Mouse (Mus musculus): ENCODE measurements around the gene Rab35.

Gene Rab35

DNA sequence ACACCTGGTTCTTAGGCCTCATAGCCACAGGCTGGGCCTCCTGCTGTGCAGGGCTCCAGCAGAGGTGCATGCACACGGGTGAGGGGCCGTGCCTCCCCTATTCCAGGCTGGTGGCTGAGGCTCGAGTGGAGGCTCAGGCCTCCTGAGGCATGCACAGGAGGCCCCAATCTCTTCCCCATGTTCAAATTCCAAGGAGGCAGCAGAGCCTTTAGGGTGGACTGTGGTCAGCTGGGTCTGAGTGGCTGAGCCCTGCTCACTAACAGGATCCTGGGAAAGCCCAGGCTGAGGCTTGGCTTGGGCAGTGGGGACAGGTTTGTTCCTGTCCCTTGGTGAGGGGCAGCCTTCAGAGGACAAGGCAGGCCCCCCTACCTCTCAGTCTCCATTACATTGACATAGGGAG is 17.2 kb downstream of the Rab35 start:
- DNase-seq (ENCODE audit: low read depth, low spot score), result no peak

DNA sequence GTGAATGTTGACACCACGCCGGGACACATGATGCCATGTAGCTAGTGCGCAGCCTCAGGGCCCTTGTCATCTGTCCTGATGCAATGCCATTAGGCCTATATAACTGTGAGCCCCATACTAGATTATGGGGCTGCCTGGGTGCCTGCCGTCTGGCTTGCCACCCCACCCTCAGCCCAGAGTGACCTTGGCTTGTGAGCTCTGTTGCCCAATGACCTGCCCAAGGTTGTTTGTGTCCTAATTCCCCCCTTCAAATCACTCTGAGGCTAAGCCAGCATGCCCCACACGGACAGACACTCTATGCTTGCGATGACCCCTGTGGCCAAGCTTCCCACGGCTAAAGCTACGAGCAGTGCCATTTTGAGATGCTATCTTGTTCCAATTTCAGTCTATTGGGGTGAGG is 18.0 kb downstream of the Rab35 start:
- no peak for DNase-seq (ENCODE audit: low read depth, low spot score)

DNA sequence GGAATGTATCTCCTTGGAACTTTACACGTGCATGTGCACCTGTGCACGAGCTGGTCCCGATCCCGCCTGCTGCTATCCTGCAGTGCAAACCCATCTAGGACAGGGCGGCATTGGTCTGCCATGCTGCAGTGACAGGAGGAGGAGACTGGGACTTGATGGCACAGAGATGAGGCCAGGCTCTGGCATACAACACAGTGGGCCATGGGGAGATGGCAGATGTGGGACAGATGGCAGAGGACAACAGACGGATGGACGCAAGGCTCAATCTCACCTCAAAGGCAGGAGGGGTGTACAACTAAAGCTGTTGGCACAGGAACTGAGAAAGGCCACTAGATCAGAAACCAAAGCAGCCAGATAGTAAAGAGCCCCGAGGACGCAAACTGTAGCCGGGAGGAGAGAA is 19.2 kb downstream of the Rab35 start:
- DNase-seq (ENCODE audit: low read depth, low spot score), result no peak

- no peak for DNase-seq (ENCODE audit: low read depth, low spot score)
Measured at GRCm38 (mm10) chr5:115651821-115652220, 20.1 kb downstream of the Rab35 start.

DNA sequence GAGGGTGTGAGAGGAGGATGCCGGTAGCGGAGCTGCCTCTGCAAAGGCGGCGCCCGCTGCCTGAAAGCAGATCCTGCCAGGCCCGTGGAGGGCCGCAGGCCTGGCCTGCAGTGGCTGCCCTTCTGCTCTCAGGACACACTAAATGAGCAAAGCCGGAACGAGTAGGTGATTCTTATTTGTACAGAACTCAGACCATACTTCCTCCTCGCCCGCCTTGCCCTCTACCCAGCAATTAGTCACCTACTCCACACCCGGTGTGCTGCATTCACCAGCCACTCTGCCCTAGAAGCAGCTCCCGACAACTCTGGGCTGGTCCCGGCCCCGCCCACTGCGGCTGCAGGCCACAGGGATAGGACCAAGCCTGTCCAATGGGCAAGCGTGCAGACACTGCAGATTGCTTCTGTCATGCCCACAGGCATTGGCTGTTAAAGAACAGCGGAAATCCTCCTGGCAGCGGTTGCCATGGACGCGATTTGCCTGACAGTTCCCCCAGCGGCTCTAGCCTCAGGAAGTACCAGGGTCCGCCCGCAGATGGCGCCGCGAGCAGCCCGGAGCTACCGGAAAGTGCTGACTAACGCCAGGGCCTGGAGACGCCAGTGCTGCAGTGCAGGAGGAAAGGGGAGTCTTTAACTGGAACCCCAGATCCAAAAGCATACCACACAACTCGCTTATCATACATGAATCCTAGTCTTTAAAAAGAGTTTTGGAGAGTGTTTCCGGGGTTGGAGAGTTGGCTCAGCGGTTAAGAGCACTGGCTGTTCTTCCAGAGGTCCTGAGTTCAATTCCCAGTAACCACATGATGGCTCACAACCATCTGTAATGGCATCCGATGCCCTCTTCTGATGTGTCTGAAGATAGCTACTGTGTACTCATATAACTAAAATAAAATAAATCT is 21.2 kb downstream of the Rab35 start:
- peak; percentile 99 for DNase-seq (ENCODE audit: low read depth, low spot score)

DNA sequence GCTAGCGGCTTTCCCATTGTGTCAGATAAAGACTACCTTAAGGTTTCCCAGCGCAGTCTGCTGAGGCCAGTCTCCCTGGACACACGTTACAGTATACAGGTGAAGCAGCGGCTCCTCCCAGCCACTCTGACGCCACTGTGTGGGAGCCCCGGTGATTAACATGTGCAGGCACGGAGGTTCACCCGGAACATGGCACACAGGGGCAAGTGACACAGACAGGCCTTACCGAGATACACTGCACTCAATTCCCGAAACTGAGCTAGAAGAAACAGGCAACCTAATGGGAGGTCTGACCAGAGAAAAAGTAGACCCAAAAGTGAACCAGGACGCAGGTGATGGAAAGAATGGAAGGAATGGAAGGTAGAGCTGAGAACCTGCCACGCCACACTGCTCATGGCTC is 22.1 kb downstream of the Rab35 start:
- DNase-seq (ENCODE audit: low read depth, low spot score), result no peak

DNA sequence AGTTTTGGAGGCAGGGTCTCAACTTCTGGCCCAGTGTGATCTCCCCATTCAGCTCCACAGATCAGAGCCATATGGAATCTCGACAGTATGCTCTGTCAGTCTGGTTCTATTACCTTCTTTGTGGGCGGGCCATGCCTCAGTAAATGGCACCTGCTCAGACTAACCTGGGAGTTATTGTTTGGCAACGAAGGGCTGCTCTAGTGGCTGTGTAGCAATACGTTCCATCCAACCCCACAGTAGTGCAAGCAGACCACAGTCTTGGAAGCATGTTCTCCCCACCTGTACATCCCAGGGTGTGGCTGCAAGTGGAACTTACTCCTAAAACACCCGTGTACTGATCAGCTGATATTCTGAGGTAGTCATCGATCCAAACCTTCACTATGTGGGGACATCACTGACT is 25.0 kb downstream of the Rab35 start:
- DNase-seq (ENCODE audit: low read depth, low spot score), result no peak

DNA sequence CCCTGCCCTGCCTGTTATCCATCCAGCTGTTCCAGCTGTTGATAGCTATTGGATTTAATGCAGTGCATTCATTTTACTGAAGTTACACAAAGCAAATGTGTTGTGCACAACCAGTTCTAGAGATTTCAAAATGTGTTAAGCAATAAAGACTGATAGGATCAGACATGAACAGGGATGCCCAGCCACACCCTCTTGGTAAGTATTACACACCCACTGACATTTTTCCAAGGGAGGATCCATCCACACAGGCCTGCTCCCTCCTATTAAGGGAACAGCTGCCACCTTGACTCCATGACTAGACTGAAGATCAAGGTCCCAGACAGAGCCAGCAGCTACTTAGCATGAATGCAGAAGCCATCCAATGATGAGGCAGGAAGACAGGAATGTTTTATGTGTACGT is 25.5 kb downstream of the Rab35 start:
- no peak for DNase-seq (ENCODE audit: low read depth, low spot score)

DNA sequence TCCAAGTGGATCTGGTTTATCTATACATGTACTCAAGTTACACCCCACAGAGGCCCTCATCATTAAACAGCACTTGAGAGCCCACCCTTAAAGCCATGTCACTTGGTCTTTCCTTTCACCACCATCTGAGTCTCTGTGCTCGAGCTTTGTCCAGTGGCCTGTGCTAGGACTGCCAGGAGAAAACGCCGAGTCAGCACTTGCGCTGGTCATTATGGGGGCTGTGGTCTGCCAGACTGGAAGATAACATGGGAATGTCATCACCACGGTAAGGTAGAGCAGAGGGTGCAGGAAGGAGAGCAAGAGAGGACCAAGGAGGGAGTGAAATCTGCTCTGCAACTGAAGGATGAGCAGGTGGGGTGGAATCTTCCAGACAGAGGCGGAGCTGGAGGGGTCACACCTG is 26.6 kb downstream of the Rab35 start:
- no peak for DNase-seq (ENCODE audit: low read depth, low spot score)

GRCm38 (mm10) chr5:115662658-115663057 is 30.9 kb downstream of the Rab35 start:
- DNase-seq (ENCODE audit: low read depth, low spot score), result no peak

DNA sequence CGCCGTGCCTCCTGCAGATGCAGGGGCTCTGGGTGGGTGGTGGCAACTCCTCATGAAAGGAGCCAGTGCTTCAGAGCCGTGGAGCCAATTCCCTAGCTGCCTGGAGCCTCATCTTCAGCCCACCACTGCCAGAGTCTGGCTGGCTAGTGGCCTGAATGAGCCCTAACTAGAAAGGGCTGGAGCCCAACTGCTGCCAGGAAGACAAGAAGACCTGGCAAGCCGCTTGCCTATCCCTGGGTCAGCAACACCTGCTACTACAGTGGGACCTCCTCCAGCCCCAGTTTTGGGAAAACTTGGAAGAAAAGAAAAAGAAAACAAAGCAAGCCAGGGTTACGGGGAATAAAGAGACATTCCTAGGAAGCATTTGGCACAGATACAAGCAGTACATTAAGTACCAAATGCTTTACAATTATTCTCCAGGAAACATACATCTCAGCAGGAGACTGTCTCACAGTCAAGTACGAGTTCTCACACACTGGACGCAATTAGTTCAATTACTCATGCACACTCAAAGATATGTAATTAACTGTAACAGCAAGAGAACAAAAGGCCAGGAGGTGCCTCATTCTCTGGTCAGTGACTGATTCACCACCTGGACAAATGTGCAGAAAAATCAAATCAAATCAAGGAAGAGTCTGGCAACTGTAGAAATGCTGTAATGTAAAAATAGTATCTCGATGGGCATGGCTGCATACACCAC is 34.8 kb downstream of the Rab35 start:
- no peak for DNase-seq (ENCODE audit: low read depth, low spot score)

DNA sequence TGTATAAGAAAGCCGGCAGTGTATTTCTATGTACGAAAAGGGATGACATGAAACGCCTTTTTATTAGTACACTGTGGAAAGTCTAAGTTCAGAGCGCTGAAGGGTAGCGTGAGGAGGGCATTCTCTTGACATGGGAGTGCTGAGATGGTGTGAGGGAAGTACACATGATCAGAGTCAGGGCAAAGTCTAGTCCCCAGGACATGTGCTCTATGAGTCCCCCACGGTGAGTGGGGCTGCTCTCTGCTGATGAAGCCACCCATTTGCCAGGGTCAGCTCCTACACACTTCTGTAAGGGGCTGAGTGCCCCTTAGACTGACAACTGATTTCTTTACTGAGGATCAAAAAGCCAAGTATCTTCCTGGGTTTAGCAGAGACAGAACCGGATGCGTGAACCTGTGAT is 35.5 kb downstream of the Rab35 start:
- no peak for DNase-seq (ENCODE audit: low read depth, low spot score)

DNA sequence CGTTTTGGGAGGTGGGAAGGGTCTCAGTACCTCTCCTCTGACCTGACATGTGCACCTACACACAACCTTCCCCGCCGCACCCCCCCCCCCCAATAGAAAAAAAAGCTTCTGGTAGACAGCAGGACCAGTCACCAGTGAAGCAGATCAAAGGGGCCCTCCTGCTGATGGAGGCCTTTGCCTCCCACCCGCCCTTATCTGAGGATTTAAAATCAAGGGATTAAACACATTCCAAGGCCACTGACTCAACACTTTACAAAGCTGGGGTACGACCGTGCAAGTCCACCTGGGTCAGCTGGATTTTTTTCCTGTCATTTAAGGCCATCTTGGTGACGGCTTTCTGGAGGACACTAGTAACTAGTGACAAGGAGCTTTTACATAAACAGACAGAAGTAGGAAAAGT is 36.2 kb downstream of the Rab35 start:
- no peak for DNase-seq (ENCODE audit: low read depth, low spot score)

GRCm38 (mm10) chr5:115668986-115669385 is 37.3 kb downstream of the Rab35 start:
- DNase-seq (ENCODE audit: low read depth, low spot score), result no peak

DNA sequence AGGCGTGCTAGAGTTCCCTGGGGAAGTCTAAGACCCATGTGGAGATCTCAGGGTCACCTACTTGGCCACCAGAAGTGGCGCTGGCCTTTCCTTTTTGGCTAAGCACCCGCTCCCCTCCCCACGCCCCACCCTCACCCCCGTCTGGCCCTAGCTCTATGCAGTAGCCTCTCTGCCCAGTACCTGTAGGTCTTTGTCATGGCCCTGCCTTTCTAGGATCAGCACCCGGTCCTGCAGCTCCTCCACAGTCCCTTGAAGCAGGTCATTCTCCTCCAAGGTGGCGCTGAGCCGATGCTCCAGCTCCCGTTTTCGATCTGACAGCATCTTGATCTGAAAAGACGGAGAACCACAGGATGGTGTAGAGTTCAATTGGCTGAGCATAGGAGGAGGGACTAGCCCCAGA is 38.3 kb downstream of the Rab35 start:
- DNase-seq (ENCODE audit: low read depth, low spot score), result no peak

- DNase-seq (ENCODE audit: low read depth, low spot score), result no peak
Measured at GRCm38 (mm10) chr5:115670406-115670805, 38.7 kb downstream of the Rab35 start.

- DNase-seq (ENCODE audit: low read depth, low spot score), result no peak
Measured at GRCm38 (mm10) chr5:115671846-115672245, 40.1 kb downstream of the Rab35 start.

- no peak for DNase-seq (ENCODE audit: low read depth, low spot score)
Measured at GRCm38 (mm10) chr5:115685126-115685525, 53.4 kb downstream of the Rab35 start.

DNA sequence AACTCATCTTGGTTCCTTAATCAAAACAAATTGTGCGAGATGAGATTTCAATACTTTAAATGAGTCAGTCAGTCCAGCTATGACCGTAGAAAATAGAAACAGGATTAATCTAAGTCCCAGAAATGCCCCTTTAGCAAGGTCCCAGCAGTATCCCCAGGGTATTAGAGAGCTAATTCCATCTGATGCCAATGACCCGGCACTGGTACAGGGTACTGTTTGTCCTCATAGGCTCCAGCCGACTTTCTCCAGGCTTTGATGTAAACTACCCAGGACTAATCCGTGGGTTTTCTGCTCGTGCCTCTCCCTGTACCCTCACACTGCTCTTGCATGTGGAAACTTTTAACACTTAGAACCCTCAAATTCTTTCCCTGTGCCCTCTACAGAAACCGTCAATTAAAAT is 55.0 kb downstream of the Rab35 start:
- no peak for DNase-seq (ENCODE audit: low read depth, low spot score)

- peak; percentile 51 for DNase-seq (ENCODE audit: low read depth, low spot score)
Measured at GRCm38 (mm10) chr5:115693271-115693670, 61.6 kb downstream of the Rab35 start.

DNA sequence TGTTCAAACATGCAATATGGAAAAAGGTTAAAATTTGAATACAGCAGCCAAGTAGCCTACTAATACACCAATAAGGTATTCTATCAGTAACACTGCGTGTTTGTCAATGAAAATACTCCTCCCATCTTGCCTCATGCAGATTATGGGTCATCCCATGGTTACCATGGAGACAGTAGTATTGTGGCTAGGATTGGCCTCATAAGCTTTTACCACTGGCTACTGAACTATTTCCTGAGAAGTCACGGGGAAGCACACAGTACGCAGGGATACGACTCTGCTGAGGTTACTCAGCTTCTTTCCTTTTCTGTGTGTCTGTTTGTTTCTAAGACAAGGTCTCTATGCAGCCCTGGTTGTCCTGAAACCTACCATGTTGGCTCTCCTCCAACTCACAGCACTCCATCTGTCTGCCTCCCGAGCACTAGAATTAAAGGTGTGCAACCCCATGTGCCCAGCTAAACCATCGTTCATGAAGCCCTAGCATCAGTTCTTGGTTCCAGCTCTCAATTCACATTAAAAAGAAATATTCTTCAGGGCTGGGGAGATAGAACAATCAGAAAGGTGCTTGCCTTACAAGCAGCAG is 63.6 kb downstream of the Rab35 start:
- DNase-seq (ENCODE audit: low read depth, low spot score), result no peak

DNA sequence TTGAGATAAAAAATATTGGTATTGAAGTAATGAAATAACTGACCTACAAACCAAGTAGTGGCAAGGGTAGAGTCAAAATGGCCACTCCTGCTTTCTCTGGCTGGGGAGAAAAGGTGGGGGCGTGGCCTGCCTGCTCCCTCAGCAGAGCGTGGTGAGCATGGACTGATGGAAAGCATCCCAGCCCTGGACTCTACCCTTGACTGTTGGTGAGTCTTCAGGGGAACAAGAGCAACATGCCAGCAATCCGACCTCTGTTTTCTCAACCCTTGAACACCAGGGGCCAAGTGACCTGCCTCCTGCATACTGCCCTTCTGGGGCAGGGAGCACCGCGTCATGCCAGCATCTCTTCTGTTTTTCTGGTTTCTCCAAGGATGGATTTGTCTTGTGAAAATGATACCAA is 65.1 kb downstream of the Rab35 start:
- no peak for DNase-seq (ENCODE audit: low read depth, low spot score)

All from CD4-positive, CD25-positive, alpha-beta regulatory T cell, adult 2 months (primary cell).